Mouse (Mus musculus): Measurements from ENCODE around the gene Tor4a.

DNA sequence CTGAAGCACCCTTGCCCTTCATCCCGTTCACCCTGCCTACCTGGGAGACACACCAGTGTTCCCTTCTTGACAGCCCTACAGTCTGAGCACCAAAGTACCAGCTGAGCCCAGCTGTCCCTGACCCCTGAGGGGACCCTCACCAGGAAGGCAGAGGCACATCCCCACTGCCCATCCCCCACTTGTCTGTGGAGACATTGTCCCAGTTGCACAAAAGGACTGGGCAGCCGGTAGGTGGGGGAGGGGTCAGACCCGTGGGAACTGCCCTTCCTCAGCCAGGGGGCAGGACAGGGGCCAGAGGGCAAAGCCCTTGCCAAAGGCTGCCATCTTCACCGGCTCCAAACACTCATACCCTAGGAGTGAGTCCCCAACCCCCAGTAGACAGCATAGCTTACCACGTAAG, 26.9 kb downstream of the Tor4a start:
- TF ChIP-seq CTCF (IDR thresholded peaks at IDR 0.05) (no peak), EP300 (IDR thresholded peaks at IDR 0.05) (no peak)
